Mouse (Mus musculus): ENCODE results near the gene Bhlha15. TPM values are rescaled to one million over a fixed set of nuclear protein-coding genes. Genes with fewer than 3 reads are reported as not detected.

Bhlha15 gene
- polyA plus RNA-seq, 1 experiment from 2014 or later = 0.79 TPM

DNA sequence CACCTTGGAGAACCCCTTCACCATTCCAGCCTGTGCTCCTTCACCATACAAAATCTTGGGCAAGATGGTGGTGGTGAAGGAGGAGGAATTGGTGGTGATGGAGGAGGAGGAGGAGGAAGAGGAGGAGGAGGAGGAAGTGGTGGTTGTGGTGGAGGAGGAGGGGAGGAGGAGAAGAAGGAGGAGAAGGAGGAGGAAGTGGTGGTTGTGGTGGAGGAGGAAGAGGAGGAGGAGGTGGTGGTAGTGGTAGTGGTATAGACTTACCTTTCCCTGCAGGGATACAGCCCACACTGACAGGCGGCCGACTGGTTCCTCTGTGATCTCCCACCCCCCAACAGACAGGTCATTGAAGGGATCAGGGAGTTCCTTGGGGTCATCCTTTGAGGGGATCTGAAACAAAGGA, 25.9 kb downstream of the Bhlha15 start:
- H3K9me3 ChIP-seq (replicated peaks; ENCODE audit: control insufficient read depth, low read length) = no peaks in the 10 kb centered on the region
- no peak overlapping the region for H3K9ac ChIP-seq (ENCODE audit: low read depth, low read length)
- H3K4me1 ChIP-seq (ENCODE audit: control insufficient read depth, insufficient read depth, low read length) = no peaks in the 10 kb centered on the region
- H3K27me3 ChIP-seq (ENCODE audit: control insufficient read depth, insufficient read depth, low read length) = no peaks in the 10 kb centered on the region
- WGBS (ENCODE audit: insufficient replicate concordance) = 82% methylated on average over 2 of the region's 2 CpGs
- no peak for ATAC-seq (replicated peaks; ENCODE audit: insufficient number of reproducible peaks, low FRiP score, low TSS enrichment)
- peaks cover 4% of the 10 kb centered on the region; the same call in 1 of the 2 replicates for H3K36me3 ChIP-seq (ENCODE audit: control insufficient read depth, insufficient read depth, low read length)
- no peak overlapping the region for H3K4me2 ChIP-seq
- no peak overlapping the region for H3K4me3 ChIP-seq (ENCODE audit: low read depth, low read length)
- no peak overlapping the region for H3K27ac ChIP-seq (ENCODE audit: low read depth, low read length)

DNA sequence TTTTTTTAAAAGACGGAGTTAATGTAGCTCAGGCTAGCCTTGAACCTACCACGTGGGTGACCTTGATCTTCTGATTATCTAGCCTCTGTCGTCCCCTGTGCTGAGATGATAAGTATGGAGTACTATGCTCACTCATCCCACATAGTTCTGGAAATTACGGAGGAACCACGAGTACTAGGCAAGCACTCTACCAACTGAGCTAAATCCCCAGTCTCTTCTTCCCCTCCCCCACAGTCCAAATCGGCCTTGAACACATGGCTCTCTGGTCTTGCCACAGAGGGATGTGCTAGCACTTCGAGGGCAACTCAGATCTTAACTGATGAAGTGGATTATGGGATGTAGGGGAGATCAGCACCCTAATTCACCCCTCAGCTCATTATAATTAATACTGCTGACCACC, 28.0 kb downstream of the Bhlha15 start:
- no peak for ATAC-seq (replicated peaks; ENCODE audit: insufficient number of reproducible peaks, low FRiP score, low TSS enrichment)
- Histone ChIP-seq H3K9ac (ENCODE audit: low read depth, low read length) (no peak overlapping the region), H3K9me3 (replicated peaks; ENCODE audit: control insufficient read depth, low read length) (no peaks in the 10 kb centered on the region), H3K4me3 (ENCODE audit: low read depth, low read length) (no peak overlapping the region), H3K27me3 (ENCODE audit: control insufficient read depth, insufficient read depth, low read length) (no peaks in the 10 kb centered on the region), H3K4me2 (no peak overlapping the region), H3K4me1 (ENCODE audit: control insufficient read depth, insufficient read depth, low read length) (peaks cover 5% of the 10 kb centered on the region; the same call in 1 of the 2 replicates), H3K36me3 (ENCODE audit: control insufficient read depth, insufficient read depth, low read length) (peaks cover 4% of the 10 kb centered on the region; the same call in 1 of the 2 replicates), H3K27ac (ENCODE audit: low read depth, low read length) (no peak overlapping the region)
- WGBS (ENCODE audit: insufficient replicate concordance) = 78% methylated on average over 7 of the region's 7 CpGs

DNA sequence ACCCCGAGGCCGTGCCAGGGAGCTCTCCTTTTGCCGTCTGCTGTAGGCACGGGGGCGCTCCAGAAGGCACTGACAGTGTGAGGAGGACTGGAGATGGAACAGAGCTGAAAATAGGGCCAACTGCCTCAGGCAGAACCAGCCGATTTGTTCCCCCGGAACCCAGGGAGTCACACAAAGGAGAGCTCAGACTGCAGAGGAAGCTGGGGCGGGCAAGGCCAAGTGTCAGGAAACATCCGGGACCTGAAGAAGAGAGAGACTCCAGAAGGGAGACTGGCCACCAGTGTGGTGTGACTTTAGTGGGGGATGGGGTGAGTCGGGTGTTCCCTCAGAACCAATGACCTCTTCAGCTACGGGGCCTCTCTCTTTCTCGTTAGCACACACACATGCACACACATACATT, 29.2 kb downstream of the Bhlha15 start:
- Histone ChIP-seq H3K27ac (ENCODE audit: low read depth, low read length) (no peak overlapping the region), H3K9ac (ENCODE audit: low read depth, low read length) (0 out of 2 replicates have a peak overlapping the region, but pooled peaks have one; percentile 10), H3K4me3 (ENCODE audit: low read depth, low read length) (no peak overlapping the region), H3K4me1 (ENCODE audit: control insufficient read depth, insufficient read depth, low read length) (peaks cover 5% of the 10 kb centered on the region; the same call in 1 of the 2 replicates), H3K4me2 (no peak overlapping the region; the same call in 1 of the 2 replicates), H3K27me3 (ENCODE audit: control insufficient read depth, insufficient read depth, low read length) (no peaks in the 10 kb centered on the region), H3K36me3 (ENCODE audit: control insufficient read depth, insufficient read depth, low read length) (0 out of 2 replicates have a peak, but pooled peaks cover 2% of the 10 kb centered on the region), H3K9me3 (replicated peaks; ENCODE audit: control insufficient read depth, low read length) (no peaks in the 10 kb centered on the region)
- WGBS (ENCODE audit: insufficient replicate concordance) = 64% methylated on average over 12 of the region's 12 CpGs
- no peak for ATAC-seq (replicated peaks; ENCODE audit: insufficient number of reproducible peaks, low FRiP score, low TSS enrichment)

DNA sequence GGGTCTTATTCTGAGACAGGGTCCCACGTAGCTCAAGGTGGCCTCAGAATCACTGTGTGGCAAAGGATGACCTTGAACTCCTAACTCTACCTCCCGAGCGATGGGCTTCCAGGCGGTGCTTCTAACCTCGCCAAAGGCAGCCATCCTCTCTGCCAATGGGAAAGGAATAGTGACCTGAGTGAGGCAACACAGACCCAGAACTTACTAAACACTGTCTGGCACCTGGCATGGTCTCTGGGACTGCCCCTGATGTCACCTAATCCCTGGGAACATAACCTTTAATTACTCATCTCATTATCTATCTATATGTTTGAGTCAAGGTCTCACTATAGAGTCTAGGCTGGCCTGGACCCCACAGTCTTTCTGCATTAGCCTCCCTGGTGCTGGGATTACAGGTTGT, 29.9 kb downstream of the Bhlha15 start:
- Histone ChIP-seq H3K27me3 (ENCODE audit: control insufficient read depth, insufficient read depth, low read length) (no peaks in the 10 kb centered on the region), H3K4me2 (no peak overlapping the region), H3K4me1 (ENCODE audit: control insufficient read depth, insufficient read depth, low read length) (peaks cover 5% of the 10 kb centered on the region; the same call in 1 of the 2 replicates), H3K9me3 (replicated peaks; ENCODE audit: control insufficient read depth, low read length) (no peaks in the 10 kb centered on the region), H3K36me3 (ENCODE audit: control insufficient read depth, insufficient read depth, low read length) (0 out of 2 replicates have a peak, but pooled peaks cover 2% of the 10 kb centered on the region), H3K27ac (ENCODE audit: low read depth, low read length) (no peak overlapping the region), H3K9ac (ENCODE audit: low read depth, low read length) (no peak overlapping the region), H3K4me3 (ENCODE audit: low read depth, low read length) (no peak overlapping the region)
- no peak for ATAC-seq (replicated peaks; ENCODE audit: insufficient number of reproducible peaks, low FRiP score, low TSS enrichment)
- 83% methylated on average over 5 of the region's 5 CpGs for WGBS (ENCODE audit: insufficient replicate concordance)

DNA sequence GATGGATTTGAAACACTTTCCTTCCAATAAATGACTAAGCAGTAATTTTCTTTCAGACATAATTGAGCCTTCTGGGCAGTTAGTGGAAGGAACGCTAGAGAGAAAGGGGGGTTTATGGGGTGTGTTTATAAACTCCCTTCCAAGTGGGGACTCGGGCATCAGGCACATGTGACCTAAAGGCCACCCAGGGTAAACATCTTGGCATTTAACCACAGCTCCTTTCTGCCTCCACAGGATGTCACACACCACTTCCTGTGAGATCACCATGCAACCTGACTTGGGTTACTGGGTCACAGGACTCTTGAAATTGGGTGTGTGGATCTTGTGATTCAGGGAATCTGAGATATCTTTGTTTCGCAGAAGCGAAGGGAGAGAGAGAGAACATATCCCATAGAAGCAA, 31.2 kb downstream of the Bhlha15 start:
- no peaks in the 10 kb centered on the region for H3K9me3 ChIP-seq (replicated peaks; ENCODE audit: control insufficient read depth, low read length)
- no peak overlapping the region for H3K9ac ChIP-seq (ENCODE audit: low read depth, low read length)
- whole genome bisulfite sequencing (ENCODE audit: insufficient replicate concordance) = 74% methylated on average over 4 of the region's 4 CpGs
- H3K4me2 ChIP-seq = 0 out of 2 replicates have a peak overlapping the region, but pooled peaks have one; percentile 7
- H3K4me1 ChIP-seq (ENCODE audit: control insufficient read depth, insufficient read depth, low read length) = peaks cover 5% of the 10 kb centered on the region; the same call in 1 of the 2 replicates
- no peak overlapping the region for H3K4me3 ChIP-seq (ENCODE audit: low read depth, low read length)
- 0 out of 2 replicates have a peak, but pooled peaks cover 2% of the 10 kb centered on the region for H3K36me3 ChIP-seq (ENCODE audit: control insufficient read depth, insufficient read depth, low read length)
- ATAC-seq (replicated peaks; ENCODE audit: insufficient number of reproducible peaks, low FRiP score, low TSS enrichment) = no peak
- H3K27me3 ChIP-seq (ENCODE audit: control insufficient read depth, insufficient read depth, low read length) = no peaks in the 10 kb centered on the region
- no peak overlapping the region for H3K27ac ChIP-seq (ENCODE audit: low read depth, low read length)

DNA sequence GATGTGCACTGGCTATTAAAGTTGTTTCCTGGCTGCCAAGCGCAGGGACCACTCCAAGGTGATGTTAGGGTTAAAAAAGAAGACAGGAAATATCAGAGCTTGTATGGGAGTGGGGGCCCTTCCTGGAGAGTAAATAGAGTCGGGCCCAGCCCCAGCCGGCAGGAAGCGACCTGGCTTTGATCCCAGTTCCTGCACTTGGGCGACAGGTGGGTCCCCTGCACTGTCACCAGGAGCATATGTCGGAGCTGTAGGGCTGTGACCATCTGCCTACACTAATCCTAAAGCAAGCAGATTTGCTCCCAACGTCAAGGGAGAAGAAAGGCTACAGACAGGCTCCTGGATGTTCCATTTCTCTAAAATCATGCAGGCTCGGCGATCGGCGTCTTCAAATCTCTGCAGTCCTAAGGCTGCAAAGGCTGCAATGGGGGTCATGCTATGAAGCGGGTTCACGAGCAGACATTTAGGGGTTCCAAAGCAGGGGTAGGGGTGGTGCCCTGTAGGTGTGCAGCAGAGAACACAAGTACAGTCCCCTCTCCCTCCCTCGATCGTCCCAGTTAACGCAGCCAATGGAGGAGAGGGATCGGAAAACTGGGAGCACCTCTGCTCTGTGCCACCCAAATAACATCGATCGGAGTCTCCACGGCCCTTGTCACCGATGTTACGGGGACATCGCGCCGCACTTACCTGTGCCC, 32.9 kb downstream of the Bhlha15 start:
- Histone ChIP-seq H3K27ac (ENCODE audit: low read depth, low read length) (no peak overlapping the region), H3K4me3 (ENCODE audit: low read depth, low read length) (peak overlapping the region; percentile 74), H3K36me3 (ENCODE audit: control insufficient read depth, insufficient read depth, low read length) (no peaks in the 10 kb centered on the region), H3K4me1 (ENCODE audit: control insufficient read depth, insufficient read depth, low read length) (peaks cover 5% of the 10 kb centered on the region; the same call in 1 of the 2 replicates), H3K9ac (ENCODE audit: low read depth, low read length) (peak overlapping the region; percentile 76), H3K9me3 (replicated peaks; ENCODE audit: control insufficient read depth, low read length) (no peaks in the 10 kb centered on the region), H3K27me3 (ENCODE audit: control insufficient read depth, insufficient read depth, low read length) (no peaks in the 10 kb centered on the region), H3K4me2 (peak overlapping the region; percentile 80)
- peak; percentile 32 for ATAC-seq (replicated peaks; ENCODE audit: insufficient number of reproducible peaks, low FRiP score, low TSS enrichment)
- WGBS (ENCODE audit: insufficient replicate concordance) = 3% methylated on average over 25 of the region's 25 CpGs

DNA sequence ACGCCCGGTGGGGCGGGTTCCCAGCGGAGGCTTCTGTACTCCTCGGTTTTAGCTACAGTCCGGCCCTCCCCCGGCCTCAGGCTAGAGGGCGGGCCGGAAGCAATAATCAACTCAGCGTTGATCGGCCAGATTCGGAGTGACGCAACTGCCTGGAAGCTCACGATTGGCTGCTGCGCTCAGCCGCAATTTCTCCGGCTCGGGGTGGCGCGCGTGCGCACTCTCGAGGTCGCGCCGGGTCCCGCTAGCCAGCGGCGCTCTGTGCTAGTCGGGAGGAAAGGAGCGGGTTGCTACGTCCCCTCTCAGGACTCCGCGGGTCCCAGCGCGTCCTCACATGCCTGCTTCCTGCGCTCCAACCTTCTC, 33.4 kb downstream of the Bhlha15 start, which contains the start of gene Tecpr1:
Gene Tecpr1 (minus strand): TSS at position 113 of the 360 bp plus-strand sequence.
- WGBS (ENCODE audit: insufficient replicate concordance) = 0% methylated on average over 37 of the region's 37 CpGs
- Histone ChIP-seq H3K27me3 (ENCODE audit: control insufficient read depth, insufficient read depth, low read length) (no peaks in the 10 kb centered on the region), H3K27ac (ENCODE audit: low read depth, low read length) (peak within 1 kb of the TSS; percentile 79), H3K4me1 (ENCODE audit: control insufficient read depth, insufficient read depth, low read length) (peaks cover 5% of the 10 kb centered on the region; the same call in 1 of the 2 replicates), H3K36me3 (ENCODE audit: control insufficient read depth, insufficient read depth, low read length) (no peaks in the 10 kb centered on the region), H3K4me3 (ENCODE audit: low read depth, low read length) (peak within 1 kb of the TSS; percentile 74), H3K4me2 (peak within 1 kb of the TSS; percentile 80), H3K9ac (ENCODE audit: low read depth, low read length) (peak within 1 kb of the TSS; percentile 79), H3K9me3 (replicated peaks; ENCODE audit: control insufficient read depth, low read length) (no peaks in the 10 kb centered on the region)
- peak; percentile 96 for ATAC-seq (replicated peaks; ENCODE audit: insufficient number of reproducible peaks, low FRiP score, low TSS enrichment)

DNA sequence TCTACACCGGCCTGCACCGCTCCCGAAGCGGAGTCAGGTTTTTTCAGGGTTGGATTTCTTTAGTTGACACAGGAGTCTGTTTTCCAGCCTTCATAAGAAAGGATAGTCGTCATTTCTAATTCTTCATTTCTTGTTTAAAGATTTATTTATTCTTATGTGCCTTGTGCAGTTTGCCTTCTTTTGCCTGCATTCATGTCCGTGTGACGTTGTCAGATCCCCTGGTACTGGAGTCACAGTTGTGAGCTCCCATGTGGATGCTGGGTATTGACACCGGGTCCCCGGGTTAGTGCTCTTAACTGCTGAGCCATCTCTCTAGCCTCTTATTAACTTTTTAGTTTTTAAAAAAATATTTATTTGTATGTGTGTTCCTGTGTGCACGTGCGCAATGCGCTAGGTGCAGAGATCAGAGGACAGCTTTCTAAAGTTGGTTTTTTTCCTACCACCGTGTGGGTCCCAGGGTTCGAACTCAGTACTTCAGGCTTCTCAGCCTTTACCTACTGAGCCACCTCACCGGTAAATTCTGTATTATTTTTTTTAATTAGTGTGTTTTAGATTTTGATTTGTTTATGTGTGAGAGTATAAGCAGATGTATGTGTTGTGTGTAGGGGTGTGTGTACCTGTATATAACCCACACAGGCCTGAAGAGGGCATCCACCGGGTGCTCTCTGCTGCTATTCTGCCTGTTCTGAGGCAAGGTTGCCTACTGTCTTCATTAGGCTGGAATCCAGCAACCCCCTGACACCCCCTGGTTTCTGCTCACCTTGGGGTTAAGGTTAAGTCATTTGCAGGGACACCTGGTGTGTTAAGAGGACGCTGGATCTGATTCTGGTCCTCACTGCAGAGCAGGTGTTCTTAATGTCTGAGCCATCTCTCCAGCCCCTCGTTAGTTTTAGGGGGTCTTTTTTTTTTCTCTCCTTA, 34.1 kb downstream of the Bhlha15 start:
- H3K4me3 ChIP-seq (ENCODE audit: low read depth, low read length) = peak overlapping the region; percentile 74
- H3K36me3 ChIP-seq (ENCODE audit: control insufficient read depth, insufficient read depth, low read length) = no peaks in the 10 kb centered on the region
- H3K27me3 ChIP-seq (ENCODE audit: control insufficient read depth, insufficient read depth, low read length) = no peaks in the 10 kb centered on the region
- peaks cover 5% of the 10 kb centered on the region; the same call in 1 of the 2 replicates for H3K4me1 ChIP-seq (ENCODE audit: control insufficient read depth, insufficient read depth, low read length)
- peak overlapping the region; percentile 80 for H3K4me2 ChIP-seq
- no peak for ATAC-seq (replicated peaks; ENCODE audit: insufficient number of reproducible peaks, low FRiP score, low TSS enrichment)
- peak overlapping the region; percentile 79 for H3K27ac ChIP-seq (ENCODE audit: low read depth, low read length)
- 24% methylated on average over 18 of the region's 18 CpGs for WGBS (ENCODE audit: insufficient replicate concordance)
- H3K9me3 ChIP-seq (replicated peaks; ENCODE audit: control insufficient read depth, low read length) = no peaks in the 10 kb centered on the region
- peak overlapping the region; percentile 79 for H3K9ac ChIP-seq (ENCODE audit: low read depth, low read length)

Data from heart, embryonic 11.5 days (tissue).